Mouse (Mus musculus): ENCODE data around the gene Aco2. TPM values are rescaled to one million over a fixed set of nuclear protein-coding genes. Genes with fewer than 3 reads are reported as not detected.

The Aco2 gene
- 1,000 to 10,000 TPM; 1,810 to 2,215 TPM for total RNA-seq (2021)
- 2,076 and 2,628 TPM in 2 replicates for polyA plus RNA-seq (2012; rRNA removed)
- long read RNA-seq, transcript Aco2-201 (18 exons, 2,918 nt), result major isoform, 2,609 of 2,931 reads
- long read RNA-seq, partial matches to known transcripts, result 286 of 2,931 reads
- long read RNA-seq, other reads (novel, unspliced or antisense), result 35 of 2,931 reads

DNA sequence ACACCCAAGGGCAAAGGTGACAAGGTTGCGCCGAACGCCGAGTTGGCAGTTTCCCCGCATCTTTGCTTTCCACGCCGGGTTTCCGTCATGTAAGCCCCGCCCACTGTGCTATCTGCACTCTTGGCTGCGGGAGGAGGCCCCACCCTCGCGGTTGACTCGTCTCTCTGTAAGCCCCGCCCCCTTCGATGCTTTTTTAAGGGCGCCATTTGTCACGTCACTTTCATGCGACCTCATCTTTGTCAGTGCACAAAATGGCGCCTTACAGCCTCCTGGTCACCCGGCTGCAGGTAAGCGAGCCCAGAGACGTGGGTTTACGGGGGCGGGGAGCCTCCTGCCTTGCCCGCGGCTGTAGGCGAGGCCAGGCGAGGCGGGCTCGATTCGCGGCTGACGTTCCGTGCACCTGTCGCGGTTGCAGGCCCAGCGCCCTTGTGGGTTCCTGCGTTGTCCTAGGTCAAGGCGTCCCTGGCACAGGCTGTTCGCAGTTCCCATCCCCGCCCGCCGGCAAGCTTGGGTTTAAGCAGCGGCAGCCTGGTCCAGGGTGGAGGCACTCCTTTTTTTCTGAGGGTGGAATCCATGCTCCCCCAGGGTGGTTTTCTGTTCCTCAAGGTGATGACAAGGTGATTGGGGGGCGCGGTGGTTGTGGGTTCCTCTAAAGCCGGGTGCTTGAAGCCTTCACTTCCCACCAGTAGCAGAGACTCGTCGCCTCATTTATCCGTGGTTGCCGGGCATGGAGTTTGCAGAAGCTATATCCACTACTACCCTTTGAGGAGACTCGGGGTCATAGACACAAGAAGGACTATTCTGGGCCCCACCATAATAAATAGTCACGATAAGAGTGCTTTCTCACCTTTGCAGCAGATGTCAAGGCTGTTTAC lies at the start of gene Aco2:
Aco2 (plus strand) TSS at position 48 of the 875 bp plus-strand sequence.
- no peak for TF ChIP-seq CTCF (IDR thresholded peaks at IDR 0.05)
- TF ChIP-seq EP300 (IDR thresholded peaks at IDR 0.05; ENCODE audit: insufficient read depth, low read depth, low read length), result peak; percentile 81
- peak; percentile 92 for TF ChIP-seq POLR2A (IDR thresholded peaks at IDR 0.05; ENCODE audit: insufficient read depth, low read depth, low read length)
- intact Hi-C loops (cut with DNase I), result loop anchor here (2.0 to 5.0 kb wide), 2 partner anchors 14 to 40 kb away; partner anchors contain the start of gene Tob2
- DNase-seq, result peak; percentile 99
- 1% methylated on average over 53 of the region's 53 CpGs for WGBS
- peaks cover 8% of the 10 kb centered on the region for H3K79me2 ChIP-seq (replicated peaks; ENCODE audit: control insufficient read depth, insufficient read depth, low read length)
- no peaks in the 10 kb centered on the region for H3K27me3 ChIP-seq (ENCODE audit: control insufficient read depth, insufficient read depth, low read length)
- peak within 1 kb of the TSS; percentile 98 for H3K4me3 ChIP-seq
- peaks cover 5% of the 10 kb centered on the region; the same call in 1 of the 2 replicates for H3K4me1 ChIP-seq (ENCODE audit: control insufficient read depth, insufficient read depth, low read length)
- peak within 1 kb of the TSS; percentile 100 for H3K27ac ChIP-seq
- peak within 1 kb of the TSS; percentile 98 for H3K9ac ChIP-seq (ENCODE audit: low read depth, low read length)
- H3K36me3 ChIP-seq (ENCODE audit: control insufficient read depth, insufficient read depth, low read length), result peaks cover 15% of the 10 kb centered on the region

DNA sequence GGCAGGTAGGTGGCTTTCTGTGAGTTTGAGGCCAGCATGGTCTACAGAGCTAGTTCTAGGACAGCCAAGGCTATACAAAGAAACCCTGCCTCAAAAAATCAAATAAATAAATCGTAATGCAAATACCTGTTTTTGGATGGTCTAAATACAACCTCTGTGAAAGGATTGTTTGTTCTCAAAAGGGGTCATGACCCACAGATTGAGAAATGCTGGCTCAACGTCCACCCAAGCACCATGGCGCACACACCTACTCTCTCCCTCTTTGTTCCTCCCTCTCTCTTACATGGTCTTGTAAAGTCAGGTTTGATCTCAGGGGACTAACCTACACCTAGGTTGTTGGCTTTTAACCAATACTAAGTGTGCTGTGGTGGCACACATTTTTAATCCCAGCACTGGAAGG lies 49.5 kb upstream of the Aco2 start:
- intact Hi-C loops (cut with DNase I), result no loop called here
- Histone ChIP-seq H3K27ac (no peak overlapping the region), H3K36me3 (ENCODE audit: control insufficient read depth, insufficient read depth, low read length) (peaks cover 8% of the 10 kb centered on the region), H3K4me1 (ENCODE audit: control insufficient read depth, insufficient read depth, low read length) (no peaks in the 10 kb centered on the region), H3K4me3 (no peak overlapping the region), H3K9ac (ENCODE audit: low read depth, low read length) (no peak overlapping the region), H3K79me2 (replicated peaks; ENCODE audit: control insufficient read depth, insufficient read depth, low read length) (peaks cover 2% of the 10 kb centered on the region), H3K27me3 (ENCODE audit: control insufficient read depth, insufficient read depth, low read length) (no peaks in the 10 kb centered on the region)
- WGBS, result 83% methylated on average over 3 of the region's 3 CpGs
- no peak for TF ChIP-seq POLR2A (IDR thresholded peaks at IDR 0.05; ENCODE audit: insufficient read depth, low read depth, low read length)
- no peak for TF ChIP-seq EP300 (IDR thresholded peaks at IDR 0.05; ENCODE audit: insufficient read depth, low read depth, low read length)
- TF ChIP-seq CTCF (IDR thresholded peaks at IDR 0.05), result no peak
- no peak for DNase-seq

DNA sequence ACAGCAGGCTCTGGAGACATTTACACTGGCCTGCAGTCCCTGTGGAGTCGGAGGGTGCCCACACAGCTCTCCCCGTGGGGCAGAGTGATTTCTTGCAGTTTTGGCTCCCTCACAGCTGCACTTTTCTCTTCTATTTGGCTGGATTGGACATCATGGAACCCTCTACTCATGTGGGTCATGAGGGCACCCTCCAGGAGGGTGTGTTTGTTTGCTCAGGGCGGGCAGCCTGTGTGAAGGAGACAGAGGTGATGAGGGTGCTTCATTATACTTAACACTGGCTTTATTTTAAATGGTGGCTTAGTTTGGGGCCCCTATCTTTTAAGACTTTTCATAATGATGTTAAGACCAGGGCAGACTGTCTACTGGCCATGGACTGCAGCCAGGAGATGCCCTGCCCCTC lies 47.3 kb upstream of the Aco2 start:
- peaks cover under 1% of the 10 kb centered on the region for H3K79me2 ChIP-seq (replicated peaks; ENCODE audit: control insufficient read depth, insufficient read depth, low read length)
- no peaks in the 10 kb centered on the region for H3K27me3 ChIP-seq (ENCODE audit: control insufficient read depth, insufficient read depth, low read length)
- intact Hi-C loops (cut with DNase I), result no loop called here
- no peak overlapping the region for H3K4me3 ChIP-seq
- 79% methylated on average over 3 of the region's 3 CpGs for WGBS
- TF ChIP-seq CTCF (IDR thresholded peaks at IDR 0.05) (no peak), POLR2A (IDR thresholded peaks at IDR 0.05; ENCODE audit: insufficient read depth, low read depth, low read length) (no peak), EP300 (IDR thresholded peaks at IDR 0.05; ENCODE audit: insufficient read depth, low read depth, low read length) (no peak)
- DNase-seq, result no peak
- H3K9ac ChIP-seq (ENCODE audit: low read depth, low read length), result no peak overlapping the region
- H3K27ac ChIP-seq, result no peak overlapping the region
- H3K4me1 ChIP-seq (ENCODE audit: control insufficient read depth, insufficient read depth, low read length), result peaks cover 3% of the 10 kb centered on the region; the same call in 1 of the 2 replicates
- H3K36me3 ChIP-seq (ENCODE audit: control insufficient read depth, insufficient read depth, low read length), result peaks cover 2% of the 10 kb centered on the region

DNA sequence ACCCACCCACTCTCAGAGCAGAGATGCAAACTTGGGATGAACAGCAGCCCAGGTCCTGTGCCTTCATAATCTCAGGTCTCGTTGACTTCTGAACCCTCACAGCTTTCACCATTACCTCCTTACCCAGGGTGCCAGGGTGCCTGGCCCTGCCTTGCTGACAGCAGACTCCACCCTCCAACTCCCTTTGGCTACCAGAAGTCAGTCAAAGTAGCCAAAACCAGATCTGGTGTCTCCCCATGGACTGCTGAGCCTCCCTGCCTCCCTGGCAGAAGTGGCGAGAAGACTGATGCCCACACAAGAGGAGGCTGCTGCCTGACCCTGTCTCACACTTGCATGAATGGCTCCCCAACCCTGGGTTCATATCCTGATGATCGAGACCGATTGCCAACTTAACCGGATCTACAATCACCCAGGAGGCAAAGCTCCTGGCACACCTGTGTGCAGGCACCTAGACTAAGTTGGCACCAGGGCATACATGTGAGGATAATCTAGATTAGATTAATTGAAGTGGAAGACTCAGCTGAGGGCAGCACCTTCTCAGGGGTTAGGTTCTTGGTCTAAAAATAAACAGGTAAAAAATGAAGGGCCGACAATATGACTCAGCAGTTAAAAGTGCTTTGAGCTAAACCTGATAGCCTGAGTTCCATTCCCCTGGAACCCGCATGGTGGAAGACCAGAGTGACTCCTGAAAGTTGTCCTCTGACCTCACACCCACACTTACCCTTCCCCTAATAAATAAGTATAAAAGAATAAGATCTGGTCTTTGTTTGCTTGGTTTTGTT lies 43.5 kb upstream of the Aco2 start:
- TF ChIP-seq CTCF (IDR thresholded peaks at IDR 0.05) (no peak), POLR2A (IDR thresholded peaks at IDR 0.05; ENCODE audit: insufficient read depth, low read depth, low read length) (no peak), EP300 (IDR thresholded peaks at IDR 0.05; ENCODE audit: insufficient read depth, low read depth, low read length) (0 out of 2 replicates have a peak, but pooled peaks have one; percentile 17)
- Histone ChIP-seq H3K27ac (peak overlapping the region; percentile 29), H3K36me3 (ENCODE audit: control insufficient read depth, insufficient read depth, low read length) (no peaks in the 10 kb centered on the region), H3K4me3 (no peak overlapping the region), H3K79me2 (replicated peaks; ENCODE audit: control insufficient read depth, insufficient read depth, low read length) (no peaks in the 10 kb centered on the region; the same call in 1 of the 2 replicates), H3K4me1 (ENCODE audit: control insufficient read depth, insufficient read depth, low read length) (peaks cover 9% of the 10 kb centered on the region), H3K27me3 (ENCODE audit: control insufficient read depth, insufficient read depth, low read length) (no peaks in the 10 kb centered on the region), H3K9ac (ENCODE audit: low read depth, low read length) (no peak overlapping the region)
- intact Hi-C loops (cut with DNase I), result no loop called here
- WGBS, result 66% methylated on average over 7 of the region's 7 CpGs
- no peak for DNase-seq

DNA sequence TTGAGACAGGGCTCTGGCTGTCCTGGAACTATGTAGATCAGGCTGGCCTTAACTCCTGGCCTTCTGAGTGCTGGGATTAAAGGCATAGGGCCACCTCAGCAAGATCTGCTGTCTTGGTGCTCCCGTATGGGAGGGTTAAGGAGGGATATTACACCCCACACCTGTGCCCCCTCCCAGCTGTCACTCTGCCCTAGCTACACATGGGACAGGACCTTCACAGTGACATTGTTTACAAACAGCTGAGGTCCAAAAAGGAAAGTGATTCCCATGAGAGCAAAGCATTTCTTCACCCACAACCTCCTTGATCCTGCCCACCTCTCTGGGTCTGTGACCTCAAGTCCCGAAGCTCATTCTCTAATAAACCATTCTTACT lies 42.9 kb upstream of the Aco2 start:
- Histone ChIP-seq H3K36me3 (ENCODE audit: control insufficient read depth, insufficient read depth, low read length) (no peaks in the 10 kb centered on the region), H3K79me2 (replicated peaks; ENCODE audit: control insufficient read depth, insufficient read depth, low read length) (no peaks in the 10 kb centered on the region; the same call in 1 of the 2 replicates), H3K27ac (peak overlapping the region; percentile 29), H3K27me3 (ENCODE audit: control insufficient read depth, insufficient read depth, low read length) (no peaks in the 10 kb centered on the region), H3K4me1 (ENCODE audit: control insufficient read depth, insufficient read depth, low read length) (peaks cover 13% of the 10 kb centered on the region), H3K9ac (ENCODE audit: low read depth, low read length) (peak overlapping the region; percentile 30; the same call in 1 of the 2 replicates), H3K4me3 (no peak overlapping the region)
- TF ChIP-seq POLR2A (IDR thresholded peaks at IDR 0.05; ENCODE audit: insufficient read depth, low read depth, low read length), result no peak
- TF ChIP-seq CTCF (IDR thresholded peaks at IDR 0.05), result no peak
- no peak for TF ChIP-seq EP300 (IDR thresholded peaks at IDR 0.05; ENCODE audit: insufficient read depth, low read depth, low read length)
- 59% methylated on average over 2 of the region's 2 CpGs for WGBS
- DNase-seq, result no peak
- intact Hi-C loops (cut with DNase I), result no loop called here

All from heart, adult 2 months (tissue).